Mouse (Mus musculus): Measurements from ENCODE around the gene Klrb1c.
"Not testable (repeated sequence)": the region's sequence is repeated elsewhere in the genome, so short reads cannot be mapped to it uniquely, and the experiment has no call there.

The Klrb1c gene

GRCm38 (mm10) chr6:128789115-128789514, at the start of gene Klrb1c:
Klrb1c (minus strand) TSS chr6:128789215.
- DNase-seq (ENCODE audit: low spot score in 2 of 2), result no peak

- DNase-seq (ENCODE audit: low spot score in 2 of 2), result no peak
These were observed 48.7 kb upstream of the Klrb1c start for GRCm38 (mm10) chr6:128837454-128838341.

- DNase-seq (ENCODE audit: low spot score in 2 of 2), result no peak
These were observed 47.9 kb upstream of the Klrb1c start for GRCm38 (mm10) chr6:128836955-128837334.

- no peak for DNase-seq (ENCODE audit: low spot score in 2 of 2)
These were observed 47.4 kb upstream of the Klrb1c start for GRCm38 (mm10) chr6:128836191-128836954.

GRCm38 (mm10) chr6:128835571-128835970, 46.6 kb upstream of the Klrb1c start:
- no peak for DNase-seq (ENCODE audit: low spot score in 2 of 2)

- no peak for DNase-seq (ENCODE audit: low spot score in 2 of 2)
These were observed 44.0 kb upstream of the Klrb1c start for GRCm38 (mm10) chr6:128833046-128833445.

GRCm38 (mm10) chr6:128829837-128830236, 40.8 kb upstream of the Klrb1c start:
- DNase-seq (ENCODE audit: low spot score in 2 of 2), result no peak

GRCm38 (mm10) chr6:128826781-128827180, 37.8 kb upstream of the Klrb1c start:
- DNase-seq (ENCODE audit: low spot score in 2 of 2), result no peak

- no peak for DNase-seq (ENCODE audit: low spot score in 2 of 2)
These were observed 37.1 kb upstream of the Klrb1c start, which contains the start of the genes Gm44511 and Klrb1b for GRCm38 (mm10) chr6:128826132-128826531. Gm44511 (minus strand) TSS chr6:128826315. Klrb1b (minus strand) TSS chr6:128826331.

- no peak for DNase-seq (ENCODE audit: low spot score in 2 of 2)
These were observed 29.2 kb upstream of the Klrb1c start for GRCm38 (mm10) chr6:128818083-128818802.

GRCm38 (mm10) chr6:128808532-128808931, 19.5 kb upstream of the Klrb1c start:
- DNase-seq (ENCODE audit: low spot score in 2 of 2), result no peak

GRCm38 (mm10) chr6:128807021-128807420, 18.0 kb upstream of the Klrb1c start:
- no peak for DNase-seq (ENCODE audit: low spot score in 2 of 2)

GRCm38 (mm10) chr6:128804823-128805640, 16.0 kb upstream of the Klrb1c start:
- not testable (repeated sequence) for DNase-seq (ENCODE audit: low spot score in 2 of 2)

GRCm38 (mm10) chr6:128802999-128803857, 14.2 kb upstream of the Klrb1c start:
- peak; percentile 95 to 96 for DNase-seq (ENCODE audit: low spot score in 2 of 2)

- DNase-seq (ENCODE audit: low spot score in 2 of 2), result peak; percentile 36 to 38
These were observed 13.5 kb upstream of the Klrb1c start for GRCm38 (mm10) chr6:128802557-128802956.

GRCm38 (mm10) chr6:128800696-128801095, 11.7 kb upstream of the Klrb1c start:
- DNase-seq (ENCODE audit: low spot score in 2 of 2), result not testable (repeated sequence)

GRCm38 (mm10) chr6:128799896-128800270, 10.9 kb upstream of the Klrb1c start:
- no peak for DNase-seq (ENCODE audit: low spot score in 2 of 2)

- DNase-seq (ENCODE audit: low spot score in 2 of 2), result peak; percentile 80 to 86
These were observed 10.3 kb upstream of the Klrb1c start for GRCm38 (mm10) chr6:128799144-128799895.

- peak; percentile 66 to 75 for DNase-seq (ENCODE audit: low spot score in 2 of 2)
These were observed 9.7 kb upstream of the Klrb1c start for GRCm38 (mm10) chr6:128798772-128799143.

Data from right cerebral cortex, postnatal 36 days (tissue).